9 mouse cellular contexts compared by ENCODE assay signal in genomic region chr2:28923912-28924311, GRCm38 (mm10). TPM values are rescaled to one million over a fixed set of nuclear protein-coding genes. Genes with fewer than 3 reads are reported as not detected.
DNase-seq lines count a peak whose midpoint lies in the region; ATAC-seq lines count a peak whose summit lies in the region.
"Had no signal": no experiment of that assay in that cellular context is flagged by ENCODE, and none has a peak within 500 bp of the region (broad histone marks: within the 10 kb centered on the region; RNA-seq: fewer than 3 reads in every experiment).

No protein-coding gene starts in this region.

- DNase-seq in CD4-positive, CD25-positive, alpha-beta regulatory T cell, adult 2 months (ENCODE audit: low read depth, low spot score) = peak; percentile 50
- peak; percentile 55 to 77 for DNase-seq in adrenal gland, postnatal 4 days (ENCODE audit: low spot score in 2 of 2)
- DNase-seq in embryonic facial prominence, embryonic 14.5 days (ENCODE audit: low spot score) = peak; percentile 50
- peak; percentile 50 to 88 for DNase-seq in left cerebral cortex, postnatal 10 days (ENCODE audit: extremely low spot score in 1 of 2, low spot score in 2 of 2)
- DNase-seq in midbrain, embryonic 14.5 days = peak; percentile 87
- peak; percentile 26 to 32 for DNase-seq in spleen, postnatal 36 days (ENCODE audit: low spot score in 2 of 2)

- no peaks in the 10 kb centered on the region for H3K36me3 ChIP-seq in embryonic facial prominence, embryonic 14.5 days (ENCODE audit: control insufficient read depth, insufficient read depth, low read length)
- no peaks in the 10 kb centered on the region for H3K36me3 ChIP-seq in hindbrain, embryonic 15.5 days
- H3K36me3 ChIP-seq in midbrain, embryonic 14.5 days (ENCODE audit: control insufficient read depth, insufficient read depth, low read length) = no peaks in the 10 kb centered on the region
- H3K36me3 ChIP-seq: limb, embryonic 15.5 days had no signal

- H3K4me3 ChIP-seq in embryonic facial prominence, embryonic 14.5 days (ENCODE audit: low read depth, low read length) = no peak overlapping the region
- no peak overlapping the region for H3K4me3 ChIP-seq in hindbrain, embryonic 15.5 days
- H3K4me3 ChIP-seq in midbrain, embryonic 14.5 days (replicated peaks; ENCODE audit: low read depth, low read length) = no peak overlapping the region
- H3K4me3 ChIP-seq: limb, embryonic 15.5 days had no signal

- H3K9ac ChIP-seq in embryonic facial prominence, embryonic 14.5 days (ENCODE audit: low read depth, low read length) = no peak overlapping the region
- no peak overlapping the region for H3K9ac ChIP-seq in hindbrain, embryonic 15.5 days
- no peak overlapping the region for H3K9ac ChIP-seq in midbrain, embryonic 14.5 days (replicated peaks; ENCODE audit: low read length)
- H3K9ac ChIP-seq: limb, embryonic 15.5 days had no signal

- no peak overlapping the region for H3K4me2 ChIP-seq in embryonic facial prominence, embryonic 14.5 days (ENCODE audit: low read depth, low read length)
- no peak overlapping the region for H3K4me2 ChIP-seq in hindbrain, embryonic 15.5 days
- H3K4me2 ChIP-seq in midbrain, embryonic 14.5 days (ENCODE audit: low read length) = no peak overlapping the region
- H3K4me2 ChIP-seq: limb, embryonic 15.5 days had no signal

- WGBS in embryonic facial prominence, embryonic 14.5 days = 1% methylated on average over 4 of the region's 4 CpGs
- WGBS in hindbrain, embryonic 15.5 days = 1% methylated on average over 4 of the region's 4 CpGs
- WGBS in midbrain, embryonic 14.5 days = 0% methylated on average over 4 of the region's 4 CpGs

- no peaks in the 10 kb centered on the region for H3K4me1 ChIP-seq in embryonic facial prominence, embryonic 14.5 days (ENCODE audit: control insufficient read depth, insufficient read depth, low read length)
- 0 out of 2 replicates have a peak, but pooled peaks cover 3% of the 10 kb centered on the region for H3K4me1 ChIP-seq in hindbrain, embryonic 15.5 days (replicated peaks)
- 0 out of 2 replicates have a peak, but pooled peaks cover 3% of the 10 kb centered on the region for H3K4me1 ChIP-seq in midbrain, embryonic 14.5 days (ENCODE audit: control insufficient read depth, insufficient read depth, low read length)
- H3K4me1 ChIP-seq: limb, embryonic 15.5 days had no signal

- ATAC-seq in CD4-positive, CD25-positive, alpha-beta regulatory T cell, adult 4 months = no peak
- ATAC-seq in embryonic facial prominence, embryonic 14.5 days (ENCODE audit: low read depth) = no peak
- peak; percentile 78 for ATAC-seq in hindbrain, embryonic 15.5 days (ENCODE audit: low FRiP score, low read depth)
- ATAC-seq in midbrain, embryonic 14.5 days (ENCODE audit: low FRiP score, low TSS enrichment) = peak; percentile 48; the same call in 1 of the 2 replicates

- no peak overlapping the region for H3K27ac ChIP-seq in embryonic facial prominence, embryonic 14.5 days (replicated peaks; ENCODE audit: low read depth, low read length)
- no peak overlapping the region for H3K27ac ChIP-seq in hindbrain, embryonic 15.5 days (replicated peaks)
- no peak overlapping the region for H3K27ac ChIP-seq in midbrain, embryonic 14.5 days (replicated peaks; ENCODE audit: low read depth, low read length)
- H3K27ac ChIP-seq: limb, embryonic 15.5 days had no signal

- H3K27me3 ChIP-seq in embryonic facial prominence, embryonic 14.5 days (replicated peaks; ENCODE audit: control insufficient read depth, insufficient read depth, low read length) = peaks cover 48% of the 10 kb centered on the region
- peaks cover 70% of the 10 kb centered on the region for H3K27me3 ChIP-seq in hindbrain, embryonic 15.5 days
- peaks cover 34% of the 10 kb centered on the region for H3K27me3 ChIP-seq in midbrain, embryonic 14.5 days (ENCODE audit: control insufficient read depth, insufficient read depth, low read length)

- intact Hi-C loops in left cerebral cortex, postnatal 10 days (cut with DNase I) = loop anchor here (1.0 to 5.0 kb wide), 3 partner anchors 53 to 167 kb away; no protein-coding TSS in a partner anchor

- no peaks in the 10 kb centered on the region for H3K9me3 ChIP-seq in embryonic facial prominence, embryonic 14.5 days (ENCODE audit: control insufficient read depth, low read length)
- H3K9me3 ChIP-seq in hindbrain, embryonic 15.5 days = no peaks in the 10 kb centered on the region
- H3K9me3 ChIP-seq in midbrain, embryonic 14.5 days (ENCODE audit: control insufficient read depth, low read length) = no peaks in the 10 kb centered on the region
- H3K9me3 ChIP-seq: limb, embryonic 15.5 days had no signal

RNA-seq across cellular contexts. Expression of gene Barhl1, which starts 7.4 kb away (rescaled TPM):
- polyA plus RNA-seq in CD4-positive, CD25-positive, alpha-beta regulatory T cell, adult 4 months (2017; shearing (Covaris generic)) = not detected
- total RNA-seq in adrenal gland, postnatal 4 days (2021) = under 1 TPM in 1 of 2 experiments, not detected in 1; 0.79 TPM
- polyA plus RNA-seq in embryonic facial prominence, embryonic 14.5 days (2014; fragmentation: Nextera tagmentation; extraction: Ambion mirVana) = 0.11 TPM in 1 of 2 replicates, not detected in the other
- 43.3 and 60.4 TPM in 2 replicates for polyA plus RNA-seq in hindbrain, embryonic 15.5 days (2015; fragmentation: Nextera tagmentation; extraction: Ambion mirVana)
- total RNA-seq in left cerebral cortex, postnatal 10 days (2021) = not detected
- polyA plus RNA-seq in midbrain, embryonic 14.5 days (2014; fragmentation: Nextera tagmentation; extraction: Ambion mirVana) = 58.4 and 61.6 TPM in 2 replicates

Comparison
In these comparisons a context has a peak if more than half of its experiments do, and no peak if none do; other contexts are left out.
1. DNase-seq: peak in every context shown above with its lines; median percentile 87 in midbrain, embryonic 14.5 days; 69 in left cerebral cortex, postnatal 10 days; 66 in adrenal gland, postnatal 4 days; 50 in CD4-positive, CD25-positive, alpha-beta regulatory T cell, adult 2 months; 50 in embryonic facial prominence, embryonic 14.5 days; 29 in spleen, postnatal 36 days.
2. ATAC-seq: peak in hindbrain, embryonic 15.5 days (single experiment) and midbrain, embryonic 14.5 days (single experiment); none in CD4-positive, CD25-positive, alpha-beta regulatory T cell, adult 4 months (single experiment) and embryonic facial prominence, embryonic 14.5 days (single experiment).
3. RNA of gene Barhl1, which starts 7.4 kb away (polyA plus RNA-seq): 58.4 to 61.6 TPM in midbrain, embryonic 14.5 days and 43.3 to 60.4 TPM in hindbrain, embryonic 15.5 days; 0.11 TPM in embryonic facial prominence, embryonic 14.5 days and not detected in CD4-positive, CD25-positive, alpha-beta regulatory T cell, adult 4 months; every median in the first group is over 10 times any median in the second.